Mouse (Mus musculus): Measurements from ENCODE around the gene Rnf212b. TPM values are rescaled to one million over a fixed set of nuclear protein-coding genes. Genes with fewer than 3 reads are reported as not detected.
"Not testable (repeated sequence)": the region's sequence is repeated elsewhere in the genome, so short reads cannot be mapped to it uniquely, and the experiment has no call there.

Rnf212b gene
- not detected for total RNA-seq (2021)

DNA sequence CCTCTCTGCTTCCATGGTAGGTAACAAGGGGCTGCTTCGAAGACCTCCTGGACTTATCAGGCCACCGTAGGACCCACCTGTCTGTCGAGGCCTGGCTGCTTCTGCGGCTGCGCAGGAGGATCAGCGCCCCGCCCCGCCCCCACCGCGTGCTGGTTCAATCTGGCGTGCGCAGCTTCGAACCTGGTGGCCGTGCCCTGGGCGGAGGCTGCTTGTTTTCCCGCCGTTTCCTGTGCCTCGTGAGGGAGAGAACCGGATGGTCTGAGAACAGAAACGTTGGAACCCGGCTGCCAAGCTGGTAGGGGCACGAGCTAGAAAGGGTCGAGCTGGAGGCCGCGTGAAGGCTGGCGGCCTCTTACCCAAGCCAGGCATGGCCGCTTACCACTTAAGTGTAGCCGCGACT is at the start of gene Rnf212b:
Gene Rnf212b, plus strand, starts transcription at position 151 of the 400 bp plus-strand sequence.
- intact Hi-C loops (cut with DNase I), result no loop called here
- no peak for DNase-seq

DNA sequence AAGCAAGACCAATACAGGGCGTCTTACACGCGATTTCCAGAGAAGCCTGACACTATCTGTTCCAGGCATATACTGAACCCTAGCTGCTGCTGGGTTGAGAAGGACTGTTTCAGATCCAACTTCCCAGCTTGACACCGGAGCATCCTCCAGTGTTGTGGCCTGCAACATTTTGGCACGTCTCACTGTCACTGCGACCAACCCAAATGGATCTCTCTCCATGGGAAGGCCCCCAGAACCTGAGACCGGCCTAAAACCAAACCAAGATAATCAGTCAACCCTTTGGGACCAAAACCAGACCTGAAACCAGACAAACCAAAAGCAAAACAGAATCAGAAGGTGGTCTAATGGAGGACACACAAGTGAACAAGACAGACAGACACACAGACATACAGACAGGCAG is 47.0 kb upstream of the Rnf212b start:
- intact Hi-C loops (cut with DNase I); DNase-seq: not testable (repeated sequence)

DNA sequence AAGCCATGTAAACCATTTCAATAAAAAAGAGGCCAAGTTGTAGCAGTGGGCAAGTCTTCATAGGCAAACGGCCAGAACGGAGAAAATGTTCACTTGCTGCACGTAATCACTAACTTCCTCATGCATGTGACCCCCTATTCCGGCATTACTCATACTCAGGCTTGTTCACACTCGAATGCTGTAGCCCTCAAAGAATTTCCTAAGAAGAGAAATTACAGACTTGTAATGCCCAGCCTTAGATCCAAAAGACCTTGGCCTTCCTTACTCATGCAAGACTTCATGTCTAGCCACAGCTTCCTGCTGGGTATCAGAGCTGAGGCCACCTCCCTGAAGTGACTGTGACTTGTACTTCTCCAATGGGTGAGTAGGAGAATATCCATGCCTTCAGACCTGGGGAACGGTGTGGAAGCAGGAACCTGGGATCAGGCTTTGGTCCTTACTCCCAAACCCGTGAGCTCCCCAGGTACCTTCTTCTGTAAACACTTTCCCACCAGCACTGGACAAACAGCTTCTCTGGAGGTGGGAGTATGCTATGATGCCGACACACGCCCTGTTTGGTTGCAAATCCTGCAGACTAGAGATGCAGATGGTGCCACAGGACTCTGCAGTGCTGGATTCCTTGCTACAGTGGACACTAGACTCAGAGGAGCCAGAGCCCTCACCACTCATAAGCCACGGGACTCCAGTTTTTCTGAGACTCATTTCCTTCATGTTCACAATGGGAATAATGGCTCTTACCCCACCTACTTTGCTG is 45.5 kb upstream of the Rnf212b start:
- intact Hi-C loops (cut with DNase I), result no loop called here
- DNase-seq, result no peak

- intact Hi-C loops (cut with DNase I), result no loop called here
- no peak for DNase-seq
Measured at GRCm38 (mm10) chr14:54769068-54769425, 44.9 kb upstream of the Rnf212b start.

DNA sequence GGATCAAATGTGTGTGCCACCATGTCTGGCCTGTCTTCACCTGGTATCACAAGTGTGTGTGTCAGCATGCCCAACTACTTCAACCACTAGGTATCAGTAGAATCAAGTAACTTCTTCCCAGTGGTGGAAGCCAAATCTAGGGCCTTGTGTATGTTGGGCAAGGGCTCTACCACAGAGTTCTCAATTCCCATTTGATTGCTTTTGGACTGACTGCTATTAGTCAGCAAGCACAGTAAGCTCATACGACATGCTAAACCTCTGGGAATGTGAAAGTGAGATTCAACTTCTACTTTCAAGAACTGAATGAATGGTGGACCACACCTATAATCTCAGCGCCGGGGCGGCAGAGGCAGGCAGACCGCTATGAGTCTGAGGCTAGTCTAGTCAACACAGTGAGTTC is 43.6 kb upstream of the Rnf212b start:
- no peak for DNase-seq
- intact Hi-C loops (cut with DNase I), result no loop called here

DNA sequence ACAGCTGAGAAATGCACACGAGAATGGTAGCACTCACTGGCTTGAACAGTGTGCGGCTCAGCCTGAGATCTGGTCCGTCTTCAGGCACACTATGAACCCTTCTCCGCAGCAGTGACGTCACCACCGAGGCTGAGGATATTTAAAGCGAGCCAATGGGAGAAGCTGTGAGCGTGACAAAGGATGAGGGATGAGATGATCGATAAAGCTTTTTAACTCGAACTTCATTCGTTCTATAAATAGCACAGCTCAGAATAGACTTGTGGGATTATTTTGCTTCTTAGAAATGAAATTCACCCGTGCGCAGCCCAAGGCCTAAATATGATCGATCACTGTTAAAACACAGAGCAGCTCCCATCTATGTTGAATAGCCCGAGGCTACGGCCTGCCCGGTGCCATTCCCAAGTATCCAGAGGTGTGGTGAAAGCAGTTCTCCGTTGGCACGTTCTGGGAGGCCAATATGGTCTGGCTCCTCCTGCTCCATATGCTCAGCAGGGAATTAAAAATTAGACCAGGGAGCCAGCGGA is 41.5 kb upstream of the Rnf212b start:
- DNase-seq, result no peak
- intact Hi-C loops (cut with DNase I), result no loop called here

DNA sequence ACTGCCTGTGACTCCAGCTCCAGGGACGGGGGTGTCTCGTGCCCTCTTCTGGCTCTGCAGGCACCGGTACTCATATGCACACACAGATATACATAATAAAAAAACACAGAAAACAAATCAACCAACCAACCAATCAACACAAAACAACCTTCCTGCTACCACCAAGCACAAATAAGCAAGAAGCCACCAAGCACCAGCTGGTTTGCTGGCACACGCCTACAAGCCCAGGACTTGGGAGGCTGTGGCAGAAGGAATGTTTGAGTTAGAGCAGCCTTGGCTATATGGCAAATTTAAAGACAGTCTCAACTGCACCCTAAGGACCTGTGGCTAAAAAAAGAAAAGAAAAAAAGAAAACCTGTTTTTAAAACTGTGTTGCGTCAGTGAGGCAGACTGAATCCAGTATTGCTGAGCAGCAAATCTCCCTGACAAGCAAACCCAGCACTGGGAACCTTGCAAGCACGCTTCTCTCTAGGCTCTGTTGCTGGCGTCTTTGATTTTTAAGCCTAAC is 38.4 kb upstream of the Rnf212b start:
- intact Hi-C loops (cut with DNase I), result no loop called here

GRCm38 (mm10) chr14:54776768-54777167 is 37.2 kb upstream of the Rnf212b start:
- intact Hi-C loops (cut with DNase I), result no loop called here
- no peak for DNase-seq

More for the DNA sequence above, 38.4 kb upstream of the Rnf212b start:
- no peak for DNase-seq

DNA sequence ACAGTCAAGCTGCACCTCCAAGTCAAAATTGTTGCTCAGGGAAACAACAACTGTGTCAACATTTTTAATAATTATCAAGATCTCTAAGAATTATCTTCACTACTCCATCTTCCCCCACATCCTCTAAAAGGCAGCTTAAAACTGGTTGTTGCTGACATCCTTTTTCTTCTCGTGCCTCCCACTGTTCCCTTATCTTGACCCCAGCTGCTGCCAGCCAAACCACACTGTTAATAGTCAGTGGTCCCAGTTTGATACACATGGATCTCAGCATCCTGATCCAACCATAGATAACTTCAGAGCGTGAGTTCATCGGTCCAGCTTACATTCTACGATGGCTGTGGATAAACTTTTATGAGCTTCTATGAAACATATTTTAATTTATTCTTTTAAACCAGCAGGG is 36.0 kb upstream of the Rnf212b start:
- no peak for DNase-seq
- intact Hi-C loops (cut with DNase I), result no loop called here

GRCm38 (mm10) chr14:54780084-54780483 is 33.9 kb upstream of the Rnf212b start:
- intact Hi-C loops (cut with DNase I), result loop anchor here (5.0 kb wide), 1 partner anchor 48 kb away; no protein-coding TSS in a partner anchor
- no peak for DNase-seq

GRCm38 (mm10) chr14:54780836-54781609 is 32.9 kb upstream of the Rnf212b start:
- DNase-seq, result peak; percentile 44 to 56
- intact Hi-C loops (cut with DNase I), result loop anchor here (5.0 kb wide), 1 partner anchor 49 kb away; no protein-coding TSS in a partner anchor

DNA sequence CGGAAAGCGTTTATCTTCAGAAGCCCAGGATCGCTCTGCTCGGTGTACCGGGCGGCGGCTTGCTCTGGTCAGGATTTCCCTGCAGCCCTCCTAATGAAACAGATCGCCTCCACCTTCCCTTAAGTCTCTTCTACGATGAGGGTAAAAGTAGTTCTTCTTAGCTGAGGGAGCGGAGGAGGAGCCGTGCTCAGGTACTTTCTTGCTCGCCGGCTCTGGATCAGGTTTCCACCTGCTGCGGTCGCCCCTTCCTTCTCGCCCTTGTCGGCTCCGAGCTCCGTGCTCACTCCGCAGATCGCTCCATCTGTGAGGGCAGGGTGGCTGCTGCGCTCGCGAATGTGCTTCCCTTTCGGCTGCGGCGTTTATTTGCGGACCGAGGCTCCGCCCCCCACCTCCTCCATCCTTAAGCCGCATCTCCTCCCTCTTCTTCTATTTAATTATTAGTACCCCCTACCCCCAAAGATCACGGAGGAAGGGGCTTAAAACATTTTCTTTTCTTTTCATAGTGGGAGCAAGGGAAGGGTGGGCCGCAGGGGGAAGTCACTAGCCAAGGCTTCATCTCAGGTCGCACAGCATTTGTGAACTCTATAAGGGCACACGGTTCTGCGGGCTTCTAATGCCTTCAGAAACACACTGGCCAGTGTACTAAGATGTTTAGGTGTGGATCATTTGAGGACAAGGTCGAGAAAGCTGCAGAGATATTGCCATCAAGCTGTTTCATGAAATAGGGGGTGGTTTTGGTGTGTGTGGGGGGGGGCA is 32.2 kb upstream of the Rnf212b start, which contains the start of gene Slc7a8:
Gene Slc7a8, minus strand, starts transcription at position 337 of the 756 bp plus-strand sequence.
- peak; percentile 34 to 35 for DNase-seq
- intact Hi-C loops (cut with DNase I), result loop anchor here (5.0 kb wide), 1 partner anchor 49 kb away; no protein-coding TSS in a partner anchor

GRCm38 (mm10) chr14:54782971-54783370 is 31.0 kb upstream of the Rnf212b start:
- intact Hi-C loops (cut with DNase I), result loop anchor here (5.0 kb wide), 1 partner anchor 51 kb away; no protein-coding TSS in a partner anchor
- no peak for DNase-seq

DNA sequence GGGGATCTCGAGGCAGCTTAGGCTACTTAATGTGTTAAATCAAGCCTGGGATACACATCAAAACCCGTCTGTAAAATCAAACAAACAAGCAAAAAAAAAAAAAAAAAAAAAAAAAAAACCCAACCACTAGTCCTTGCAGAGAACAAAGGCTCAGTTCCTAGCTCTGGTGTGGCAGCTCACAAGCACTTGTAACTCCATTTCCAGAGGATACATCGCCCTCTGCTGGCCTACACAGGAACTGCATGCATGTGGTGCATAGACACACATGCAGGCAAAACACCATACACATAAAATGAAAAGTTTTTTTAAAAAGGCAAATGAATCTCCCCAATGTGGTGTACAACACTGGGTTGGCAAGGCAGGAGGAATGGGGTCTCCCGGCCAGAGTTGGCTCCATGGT is 28.0 kb upstream of the Rnf212b start:
- DNase-seq, result peak; percentile 48 to 76
- intact Hi-C loops (cut with DNase I), result loop anchor here (1.0 kb wide), 1 partner anchor 72 kb away; no protein-coding TSS in a partner anchor

- peak; percentile 42 to 60 for DNase-seq
- intact Hi-C loops (cut with DNase I), result loop anchor here (1.0 kb wide), 1 partner anchor 72 kb away; no protein-coding TSS in a partner anchor
Measured at GRCm38 (mm10) chr14:54786489-54786888, 27.5 kb upstream of the Rnf212b start.

DNA sequence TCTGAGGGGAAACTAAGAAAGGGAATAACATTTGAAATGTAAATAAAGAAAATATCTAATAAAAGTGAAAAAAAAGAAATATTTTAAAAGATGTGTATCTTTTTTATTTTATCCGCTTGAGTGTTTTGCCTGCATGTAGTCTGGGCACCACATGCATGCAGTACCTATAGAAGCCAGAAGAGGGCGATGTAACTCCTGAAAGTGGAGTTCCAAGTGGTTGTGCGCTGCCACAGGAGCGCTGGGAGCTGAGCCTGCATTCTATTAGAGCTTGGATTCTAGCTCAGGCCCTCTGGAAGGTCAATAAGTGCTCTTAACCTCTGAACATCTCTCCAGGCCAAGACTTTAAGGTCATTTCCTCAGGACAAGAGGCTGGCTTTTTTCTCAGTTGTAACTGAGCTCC is 26.7 kb upstream of the Rnf212b start:
- intact Hi-C loops (cut with DNase I), result no loop called here
- no peak for DNase-seq

- no peak for DNase-seq
- intact Hi-C loops (cut with DNase I), result no loop called here
Measured at GRCm38 (mm10) chr14:54788231-54788630, 25.7 kb upstream of the Rnf212b start.

DNA sequence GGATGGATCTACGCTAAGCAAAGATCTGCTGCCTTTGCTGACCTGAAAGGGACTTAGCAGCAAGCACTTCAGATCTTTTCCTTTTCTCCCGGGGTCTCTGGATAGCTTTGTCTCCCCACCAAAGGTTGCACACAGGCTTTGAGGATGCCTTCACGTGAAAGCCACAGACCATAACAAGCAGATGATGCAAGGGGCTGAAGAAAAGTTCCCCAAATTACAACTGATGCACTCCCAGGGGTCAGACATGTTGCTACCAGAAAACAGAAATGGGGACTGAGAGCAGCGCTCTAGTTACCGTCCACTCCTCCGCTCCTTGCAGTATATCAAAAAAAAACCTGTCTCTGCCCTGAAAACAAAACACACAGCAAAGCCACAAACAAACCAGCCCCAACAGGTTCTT is 21.8 kb upstream of the Rnf212b start:
- intact Hi-C loops (cut with DNase I), result no loop called here
- DNase-seq, result no peak

GRCm38 (mm10) chr14:54793351-54793750 is 20.6 kb upstream of the Rnf212b start:
- DNase-seq, result no peak
- intact Hi-C loops (cut with DNase I), result no loop called here
